Mouse (Mus musculus) C2C12 (cell line): ENCODE data around the gene Ly9.

Experiments
- CEBPB ChIP-seq: IDR thresholded peaks from one replicate; pipeline ENCODE4 v1.6.1; 2011; ENCODE audit warnings: low read depth, mild to moderate bottlenecking, control low read depth, moderate library complexity
- CTCF ChIP-seq: IDR thresholded peaks from one replicate; pipeline ENCODE4 v1.5.1; 2011; ENCODE audit not compliant: control insufficient read depth, insufficient read depth, insufficient read length
- MAX ChIP-seq: IDR thresholded peaks from one replicate; pipeline ENCODE4 v1.6.1; 2011; ENCODE audit warnings: mild to moderate bottlenecking, control low read depth
- MYOG ChIP-seq: IDR thresholded peaks from one replicate; pipeline ENCODE4 v1.6.1; 2011; ENCODE audit not compliant: control insufficient read depth, insufficient read length; ENCODE audit errors: extremely low read depth
- USF1 ChIP-seq: IDR thresholded peaks from one replicate; pipeline ENCODE4 v1.6.1; 2011; ENCODE audit warnings: low read depth, mild to moderate bottlenecking, control low read depth, moderate library complexity

DNA sequence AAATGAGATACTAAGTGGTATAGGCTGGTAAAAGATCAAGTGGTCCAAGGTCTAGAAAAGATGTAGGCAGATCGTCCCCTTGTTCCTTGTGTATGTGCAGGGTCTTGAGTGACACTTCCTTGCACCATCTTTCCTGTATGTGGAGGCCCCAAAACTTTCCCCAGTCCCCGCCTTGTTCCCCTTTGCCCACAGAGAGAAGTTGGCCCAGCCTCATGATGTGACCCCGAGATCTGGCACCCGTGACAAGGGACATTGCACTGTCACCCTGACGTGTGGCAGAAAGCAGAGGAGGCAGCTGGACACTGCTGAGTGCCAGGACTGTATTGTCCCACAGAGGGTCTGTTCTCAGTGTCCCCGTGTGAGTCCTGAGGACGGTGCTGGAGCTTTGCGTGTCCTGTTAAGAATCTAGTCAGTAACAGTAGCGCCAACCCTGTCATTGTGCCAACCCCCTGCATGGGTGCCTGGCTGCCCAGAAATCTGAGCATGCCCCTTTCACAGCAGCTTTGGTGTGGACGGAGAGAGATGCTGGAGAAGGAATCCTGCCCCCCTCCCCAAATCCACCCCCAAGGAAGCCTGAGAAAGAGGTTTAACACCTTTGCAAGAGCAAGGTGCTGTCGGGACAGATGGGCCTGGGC, 9.8 kb upstream of the Ly9 start:
- no peak for TF ChIP-seq CTCF
- no peak for TF ChIP-seq CEBPB
- TF ChIP-seq MYOG, result no peak
- no peak for TF ChIP-seq USF1
- no peak for TF ChIP-seq MAX
